Mouse (Mus musculus): ENCODE data around the gene Gm10058. TPM values are rescaled to one million over a fixed set of nuclear protein-coding genes. Genes with fewer than 3 reads are reported as not detected.

Gm10058 gene
- polyA plus RNA-seq (2015; fragmentation: Nextera tagmentation; extraction: Ambion mirVana): not detected in 2 replicates

DNA sequence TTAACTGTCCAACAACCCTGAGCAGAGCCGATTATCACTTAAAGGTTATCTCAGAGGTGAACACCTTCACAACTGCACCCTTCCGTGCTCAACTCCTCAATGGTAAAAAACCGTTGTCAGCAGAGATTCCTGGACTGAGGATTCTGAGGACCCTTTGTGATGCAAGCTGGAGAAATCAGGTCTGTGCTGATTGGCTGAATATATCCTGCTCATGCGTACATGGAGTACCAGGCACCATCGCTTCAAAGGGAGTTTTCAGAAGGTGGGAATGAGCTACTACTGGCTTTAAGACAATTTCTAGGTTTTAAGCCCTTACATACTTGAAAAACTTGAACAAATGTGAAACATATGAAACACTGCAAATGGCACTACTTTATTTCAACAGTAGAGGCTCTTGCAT lies at the start of gene Gm10058:
Gene Gm10058 (minus strand): TSS at position 101 of the 400 bp plus-strand sequence.

